Mouse (Mus musculus): ENCODE results near the gene Arr3.

Arr3 gene

DNA sequence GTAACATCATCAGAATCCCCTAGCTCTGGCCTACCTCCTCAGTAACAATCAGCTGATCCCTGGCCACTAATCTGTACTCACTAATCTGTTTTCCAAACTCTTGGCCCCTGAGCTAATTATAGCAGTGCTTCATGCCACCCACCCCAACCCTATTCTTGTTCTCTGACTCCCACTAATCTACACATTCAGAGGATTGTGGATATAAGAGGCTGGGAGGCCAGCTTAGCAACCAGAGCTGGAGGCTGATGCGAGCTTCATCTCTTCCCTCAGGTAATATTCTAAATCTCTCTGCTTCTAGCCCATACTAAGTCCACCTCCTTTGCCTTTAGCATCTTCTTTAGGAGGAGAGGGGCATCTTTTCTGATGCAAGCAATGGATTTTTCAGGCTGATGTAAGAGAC lies at the start of gene Arr3:
Arr3 (plus strand) TSS at position 184 of the 400 bp plus-strand sequence.
- no peak for DNase-seq (ENCODE audit: low spot score in 2 of 2)

DNA sequence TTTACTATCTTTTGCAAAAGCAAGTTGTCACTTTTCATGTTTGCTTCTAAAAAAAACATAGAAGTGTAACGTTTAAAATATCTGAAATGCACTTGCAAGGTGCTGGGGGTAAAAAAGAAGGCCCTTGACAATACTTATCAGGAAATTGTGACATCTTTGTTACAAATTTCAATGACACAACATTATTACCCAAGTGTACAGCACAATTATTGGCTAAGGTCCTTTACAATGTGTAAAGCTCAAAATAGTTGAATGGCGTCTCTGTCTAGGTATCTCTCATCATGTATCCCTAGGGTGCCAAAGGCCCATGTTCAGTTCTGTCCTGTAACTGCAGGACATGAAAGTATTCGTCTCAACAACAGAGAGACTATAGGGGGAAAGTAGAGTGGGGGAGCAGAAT lies 49.3 kb upstream of the Arr3 start:
- no peak for DNase-seq (ENCODE audit: low spot score in 2 of 2)

DNA sequence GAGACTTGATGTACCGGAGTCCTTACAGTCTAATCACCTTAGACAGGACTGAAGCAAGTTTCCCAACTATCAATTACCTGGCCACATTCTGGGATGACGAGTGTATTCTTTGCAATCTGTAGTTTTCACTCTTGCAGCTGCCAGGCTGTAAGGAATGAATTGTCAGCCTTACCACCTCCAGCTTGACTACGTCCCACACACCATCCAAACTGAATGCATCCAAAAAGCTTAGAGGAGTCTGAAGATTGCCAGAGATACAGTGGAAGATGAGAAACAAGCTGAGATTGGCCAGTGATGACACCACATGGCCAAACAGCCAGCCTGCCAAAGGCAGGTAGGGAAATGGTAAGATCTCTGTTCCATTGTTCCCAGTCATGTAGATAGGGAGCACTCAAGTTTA lies 39.6 kb upstream of the Arr3 start:
- DNase-seq (ENCODE audit: low spot score in 2 of 2) = no peak

DNA sequence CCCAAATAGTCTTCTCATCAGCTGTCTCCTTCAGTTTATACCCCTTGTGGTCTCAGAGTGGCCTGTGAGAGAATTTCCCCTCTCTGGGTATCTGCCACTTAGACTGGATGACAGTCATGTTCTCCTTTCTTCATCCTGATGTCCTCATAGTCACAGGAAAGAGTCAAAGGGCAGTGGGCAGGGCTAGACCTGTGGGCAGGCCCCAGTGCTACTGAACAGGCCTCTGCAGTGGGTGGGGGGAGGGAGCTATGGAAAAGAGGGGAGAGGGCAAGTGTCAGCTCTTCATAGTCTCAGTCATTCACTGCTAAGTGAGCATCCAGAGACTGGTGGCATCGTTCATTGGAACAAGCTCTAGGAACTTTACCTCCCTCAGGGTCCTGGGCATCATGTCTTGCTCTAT lies 33.3 kb upstream of the Arr3 start, which contains the start of gene Awat1:
Awat1 (plus strand) TSS at position 301 of the 400 bp plus-strand sequence.
- DNase-seq (ENCODE audit: low spot score in 2 of 2) = no peak

DNA sequence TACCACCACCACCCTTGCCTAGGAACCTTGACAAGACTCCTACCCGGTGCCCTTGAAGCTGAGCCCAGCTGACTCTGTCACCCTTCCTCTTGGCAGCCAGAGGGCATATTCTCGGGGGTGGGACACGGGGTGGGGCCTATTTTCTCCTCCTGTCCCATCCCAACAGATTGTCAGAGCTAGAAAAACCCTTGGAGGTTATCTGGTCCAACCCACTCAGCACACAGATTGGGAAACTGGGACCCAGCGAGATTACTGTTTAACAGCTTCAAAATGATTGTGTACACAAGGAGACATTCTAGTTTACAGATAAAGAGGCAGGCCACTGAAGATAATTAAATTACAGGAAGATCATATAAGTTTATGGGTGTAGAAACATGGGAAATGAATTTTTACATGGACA lies 10.5 kb upstream of the Arr3 start, which contains the start of gene P2ry4:
P2ry4 (minus strand) TSS at position 79 of the 400 bp plus-strand sequence.
- no peak for DNase-seq (ENCODE audit: low spot score in 2 of 2)

DNA sequence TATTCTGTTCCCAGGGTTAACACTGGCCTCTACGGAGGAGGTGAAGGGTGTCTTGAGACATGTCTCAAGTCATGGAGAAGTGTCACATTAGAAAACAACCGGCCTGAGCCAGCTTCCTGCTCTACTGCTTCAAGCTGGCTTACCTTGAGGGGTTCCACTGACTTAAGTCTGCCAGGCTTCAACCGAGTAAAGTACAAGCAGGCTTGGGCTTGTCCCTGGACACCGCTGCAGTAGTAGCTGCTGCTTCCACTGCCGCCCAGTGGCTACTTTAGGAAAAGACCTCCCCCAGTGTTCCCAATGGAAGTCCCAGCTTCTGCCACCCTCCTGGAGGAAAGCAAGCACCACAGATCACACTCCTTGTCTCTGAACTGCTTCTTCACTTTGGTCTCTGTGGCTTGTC lies 7.9 kb upstream of the Arr3 start:
- peak; percentile 49 to 59 for DNase-seq (ENCODE audit: low spot score in 2 of 2)

DNA sequence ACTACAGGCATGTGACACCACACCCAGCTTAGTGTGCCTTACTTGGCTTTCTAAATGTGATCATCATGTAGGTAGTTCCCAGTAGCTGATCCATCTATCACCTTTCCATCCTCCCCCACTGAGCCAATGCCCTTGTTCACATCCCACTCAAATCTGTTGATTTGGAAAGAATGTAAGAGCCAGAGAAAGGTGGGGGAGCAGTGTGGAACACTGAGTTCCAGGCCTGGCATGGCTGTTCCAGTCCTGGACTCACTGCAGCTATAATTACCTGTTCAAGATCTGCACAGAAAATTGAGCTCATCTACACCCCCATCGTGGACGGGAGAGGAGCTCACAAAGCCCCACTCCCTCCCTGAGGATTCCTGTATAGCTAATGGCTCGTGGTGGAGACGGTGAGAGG lies 5.5 kb upstream of the Arr3 start:
- DNase-seq (ENCODE audit: low spot score in 2 of 2) = no peak

DNA sequence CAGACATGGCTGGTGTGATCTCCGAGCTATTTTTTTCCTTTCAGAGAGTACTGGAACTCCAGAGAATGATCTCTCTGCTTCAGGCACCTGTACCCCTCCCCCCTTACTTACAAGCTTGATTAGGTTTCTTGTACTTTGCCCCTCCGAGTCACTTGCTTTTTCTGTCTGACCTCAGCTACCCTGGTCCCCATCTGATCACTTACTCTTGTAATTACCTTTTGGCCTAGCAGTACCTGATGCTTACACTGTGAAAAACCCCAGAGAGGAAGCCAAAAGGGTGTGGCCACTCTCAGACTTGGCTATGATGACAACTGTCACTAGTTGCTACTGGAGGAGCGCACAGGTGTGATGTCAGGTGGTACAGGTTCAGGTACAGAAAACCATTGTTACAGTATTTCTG lies 13.2 kb downstream of the Arr3 start:
- no peak for DNase-seq (ENCODE audit: low spot score in 2 of 2)

DNA sequence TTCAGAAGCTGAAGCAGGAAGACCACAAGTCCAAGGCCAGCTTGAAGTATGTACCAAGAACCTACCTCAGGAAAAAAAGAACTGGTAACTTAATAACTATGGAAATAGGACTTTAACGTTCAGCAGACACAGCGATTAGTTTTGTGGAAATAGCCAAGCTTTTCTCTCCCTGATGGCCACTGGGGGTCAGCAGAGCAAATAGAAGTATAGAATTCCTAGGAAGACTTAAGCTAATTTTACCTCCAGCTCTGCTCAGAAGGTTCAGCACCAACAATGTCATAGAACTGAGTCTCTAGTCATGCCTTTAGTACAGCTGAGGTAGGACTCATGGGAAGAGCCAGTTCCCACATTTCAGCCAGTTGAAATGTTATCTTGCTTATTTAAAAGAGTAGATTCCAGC lies 16.1 kb downstream of the Arr3 start:
- DNase-seq (ENCODE audit: low spot score in 2 of 2) = no peak

DNA sequence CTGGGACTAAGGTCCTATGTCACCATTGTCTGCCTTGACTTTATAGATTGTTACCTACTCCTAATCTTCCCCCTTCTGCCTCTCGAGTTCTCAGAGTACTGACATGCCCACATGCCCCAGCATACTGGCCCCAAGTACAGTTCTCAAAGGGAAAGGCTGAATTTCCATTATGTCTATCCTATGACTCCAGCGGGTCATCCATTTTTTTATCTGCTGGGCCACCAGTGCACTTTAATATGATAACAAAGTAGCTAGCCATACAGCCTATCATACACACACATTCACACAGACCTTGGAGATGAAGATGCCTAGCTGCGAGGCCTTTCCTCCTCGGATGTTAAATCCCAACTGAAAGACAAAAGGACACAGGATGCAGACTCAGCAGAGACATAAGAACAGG lies 18.9 kb downstream of the Arr3 start:
- no peak for DNase-seq (ENCODE audit: low spot score in 2 of 2)

DNA sequence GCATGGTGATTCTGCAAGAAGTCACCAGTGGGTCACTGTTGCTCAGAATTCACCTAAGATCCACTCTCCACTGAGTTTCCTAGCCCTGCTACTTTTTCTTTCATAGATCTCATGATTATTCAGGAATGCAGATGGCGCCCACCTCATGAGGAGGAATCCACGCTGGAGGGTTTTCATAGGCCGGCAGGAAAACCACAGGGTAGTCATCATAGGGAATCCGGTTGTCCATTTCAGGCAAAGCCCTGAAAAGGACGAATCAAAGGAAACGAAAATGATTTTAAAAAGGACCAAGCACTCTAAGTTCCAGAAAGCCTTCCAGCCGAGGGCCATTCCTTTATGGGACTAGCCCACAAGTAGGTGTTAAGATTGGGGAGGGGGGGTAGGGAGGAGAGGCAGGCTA lies 19.8 kb downstream of the Arr3 start:
- peak in 1 of 2 experiments; percentile 23 for DNase-seq (ENCODE audit: low spot score in 2 of 2)

DNA sequence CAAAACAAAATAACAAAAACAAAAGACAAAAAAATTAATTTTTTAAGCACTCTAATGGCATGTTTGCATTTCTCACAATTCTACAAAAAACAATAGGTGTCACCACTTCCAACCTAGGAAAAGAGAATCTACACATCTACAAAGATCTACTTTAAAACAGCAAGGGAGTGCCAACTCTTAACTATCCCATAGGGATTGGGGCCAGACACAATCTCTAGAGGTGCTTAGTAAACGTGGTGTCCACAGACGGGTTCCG lies 20.2 kb downstream of the Arr3 start, which contains the start of gene Kif4:
Kif4 (plus strand) TSS at position 192 of the 256 bp plus-strand sequence.
- DNase-seq (ENCODE audit: low spot score in 2 of 2) = no peak

DNA sequence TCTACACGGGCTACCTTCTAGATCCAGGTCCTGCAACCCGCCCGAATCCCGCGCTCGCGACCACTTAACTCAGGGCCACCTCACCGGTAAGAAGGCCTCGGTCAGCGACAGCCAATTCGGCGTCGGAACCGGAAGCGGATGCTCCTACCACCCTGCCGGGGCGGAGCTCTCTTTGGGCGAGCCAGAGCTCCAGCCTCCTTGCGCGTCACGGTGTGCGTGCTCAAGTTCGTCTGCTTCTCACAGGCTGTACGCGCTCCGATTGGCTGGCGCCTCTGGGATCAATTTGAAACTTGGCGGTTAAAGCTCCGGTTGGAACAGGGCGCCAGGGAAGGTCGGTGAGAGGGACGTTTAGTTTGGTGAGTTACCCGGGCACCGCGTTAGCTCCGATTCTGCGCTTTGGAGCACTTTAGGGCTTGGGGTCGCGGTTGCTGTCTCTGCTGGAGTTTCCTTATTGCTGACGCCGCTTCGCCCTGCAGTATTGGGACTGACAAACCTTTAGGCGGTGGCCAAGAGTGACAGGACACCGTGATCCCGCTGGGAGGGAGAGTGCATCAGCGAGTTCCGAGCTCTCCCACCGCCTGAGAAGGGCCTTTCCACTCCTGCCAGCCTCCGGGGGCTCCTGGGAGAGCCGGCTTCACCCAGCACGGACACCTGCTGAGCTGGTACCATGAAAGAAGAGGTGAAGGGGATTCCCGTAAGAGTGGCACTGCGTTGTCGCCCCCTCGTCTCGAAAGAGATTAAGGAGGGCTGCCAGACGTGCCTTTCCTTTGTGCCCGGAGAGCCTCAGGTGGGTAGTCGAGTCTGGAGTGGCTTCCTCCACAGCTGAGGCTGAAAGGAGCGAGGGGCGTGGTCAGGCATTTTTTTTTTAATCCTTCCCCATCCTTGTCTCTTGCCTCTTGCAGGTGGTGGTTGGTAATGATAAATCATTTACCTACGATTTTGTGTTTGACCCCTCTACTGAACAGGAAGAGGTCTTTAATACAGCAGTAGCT lies 20.8 kb downstream of the Arr3 start, which contains the start of gene Pdzd11:
Pdzd11 (minus strand) TSS at position 767 of the 992 bp plus-strand sequence.
- peak; percentile 94 to 96 for DNase-seq (ENCODE audit: low spot score in 2 of 2)

DNA sequence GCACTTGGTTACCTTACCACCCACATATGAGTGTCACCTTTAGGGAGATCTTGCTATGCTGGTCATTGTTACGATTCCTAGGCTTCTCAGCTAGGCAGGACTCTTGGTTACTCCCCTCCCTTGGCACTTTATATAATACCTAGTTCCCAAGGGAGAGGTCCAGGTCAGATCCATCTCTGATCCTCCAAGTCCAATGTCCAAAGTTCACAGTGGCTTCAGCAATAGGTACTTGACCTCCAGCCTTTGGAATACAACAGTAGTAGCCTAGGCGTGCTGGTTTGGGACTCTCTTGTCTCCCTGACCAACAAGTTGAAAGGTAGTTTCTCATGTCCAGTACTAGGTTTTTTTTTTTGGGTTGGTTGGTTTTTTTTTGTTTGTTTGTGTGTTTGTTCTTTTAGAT lies 23.8 kb downstream of the Arr3 start:
- no peak for DNase-seq (ENCODE audit: low spot score in 2 of 2)

DNA sequence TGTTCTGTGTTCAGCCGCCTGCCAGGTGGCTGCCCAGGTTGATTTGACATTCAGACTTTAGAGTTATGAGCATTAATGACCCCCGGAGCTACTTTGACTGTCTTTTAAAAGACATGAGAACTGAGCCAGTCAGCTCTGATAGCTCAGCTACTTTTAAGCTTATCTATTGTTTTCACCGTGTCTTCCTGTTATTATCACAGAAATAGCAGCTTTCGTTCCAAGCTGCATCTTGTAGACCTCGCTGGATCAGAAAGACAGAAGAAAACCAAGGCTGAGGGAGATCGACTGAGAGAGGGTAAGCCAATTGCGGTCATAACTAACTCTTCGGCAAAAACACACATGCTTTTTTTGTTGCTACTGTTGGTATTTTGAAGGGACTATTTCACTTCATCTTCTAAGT lies 33.2 kb downstream of the Arr3 start:
- DNase-seq (ENCODE audit: low spot score in 2 of 2) = no peak

DNA sequence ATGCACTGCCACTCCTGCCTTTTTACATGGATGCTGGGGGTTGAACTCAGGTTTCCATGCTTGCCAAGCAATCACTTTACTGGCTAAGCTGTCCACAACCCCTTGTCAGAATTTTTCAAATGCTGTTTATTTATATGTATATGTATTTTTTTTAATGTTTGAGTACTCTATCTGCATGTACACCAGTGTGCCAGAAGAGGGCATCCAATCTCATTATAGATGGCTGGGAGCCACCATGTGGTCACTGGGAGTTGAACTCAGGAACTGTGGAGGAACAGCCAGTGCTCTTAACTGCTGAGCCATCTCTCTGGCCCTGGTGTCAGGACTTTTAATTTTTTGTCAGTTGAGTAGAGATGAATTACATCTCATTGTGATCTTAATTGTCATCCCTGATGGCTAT lies 47.6 kb downstream of the Arr3 start:
- no peak for DNase-seq (ENCODE audit: low spot score in 2 of 2)

DNA sequence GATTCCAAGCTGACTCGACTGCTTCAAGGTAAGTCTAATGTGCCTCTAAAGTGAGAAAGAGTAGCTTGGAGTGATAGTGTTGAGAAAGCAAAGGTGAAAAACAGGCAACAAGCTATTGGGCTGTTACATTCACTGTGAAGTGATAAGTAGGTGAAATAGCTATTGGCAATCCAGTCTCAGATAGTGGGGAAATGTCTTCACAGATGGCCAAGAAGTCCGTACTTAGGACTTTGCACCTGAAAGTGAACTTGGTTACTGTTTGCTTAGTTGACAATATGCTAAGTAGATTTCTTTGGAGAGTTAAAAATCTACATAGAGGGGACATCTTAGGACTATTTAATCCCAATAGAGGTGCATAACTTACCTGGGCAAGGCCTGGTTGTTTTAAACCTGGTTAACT lies 59.5 kb downstream of the Arr3 start:
- no peak for DNase-seq (ENCODE audit: low spot score in 2 of 2)

All from right cerebral cortex, postnatal 10 days (tissue).